Mouse (Mus musculus) forebrain, postnatal 0 days (tissue): ENCODE measurements at regions not wholly inside any gene's neighbourhood (a gene's known extent, or its start where the extent isn't known, plus 50 kb on each side); places are given as distances from the start of the nearest gene placed in this dataset.
A peak's percentile ranks its signal among the peaks of the same experiment; 100 is the strongest.

Experiments
- ATAC-seq: fragments of 200-750 bp; cut with Nextera tagmentation; 2 replicates; pipeline ENCODE4 v1.8.0; 2017; ENCODE audit warnings: mild to moderate bottlenecking, moderate library complexity
- DNase-seq: peaks from one replicate; pipeline ENCODE4 v3.0.0-alpha.2; 2015
- H3K27ac ChIP-seq: fragments of 300-500 bp; sonication (generic); 2 replicates; pipeline ENCODE4 v1.5.1; 2014; ENCODE audit warnings: low read depth, mild to moderate bottlenecking, antibody characterized with exemption, low read length, moderate library complexity, mixed read lengths
- H3K27me3 ChIP-seq: fragments of 300-500 bp; sonication (generic); 2 replicates; pipeline ENCODE4 v1.6.1; 2014; ENCODE audit warnings: mild to moderate bottlenecking, low read length, mixed read lengths; ENCODE audit not compliant: insufficient read depth
- H3K36me3 ChIP-seq: fragments of 300-500 bp; sonication (generic); 2 replicates; pipeline ENCODE4 v1.6.1; 2014; ENCODE audit warnings: mild to moderate bottlenecking, moderate library complexity; ENCODE audit not compliant: insufficient read depth
- H3K4me1 ChIP-seq: fragments of 300-500 bp; sonication (generic); 2 replicates; pipeline ENCODE4 v1.6.1; 2014; ENCODE audit warnings: antibody characterized with exemption; ENCODE audit not compliant: insufficient read depth
- H3K4me2 ChIP-seq: fragments of 300-500 bp; sonication (generic); 2 replicates; pipeline ENCODE4 v1.6.1; 2014; ENCODE audit warnings: low read depth, mild to moderate bottlenecking, moderate library complexity
- H3K4me3 ChIP-seq: fragments of 300-500 bp; sonication (generic); 2 replicates; pipeline ENCODE4 v1.5.1; 2014; ENCODE audit warnings: low read depth, low read length, mixed read lengths
- H3K9ac ChIP-seq: fragments of 300-500 bp; sonication (generic); 2 replicates; pipeline ENCODE4 v1.6.1; 2014; ENCODE audit warnings: mild to moderate bottlenecking
- H3K9me3 ChIP-seq: fragments of 300-500 bp; sonication (generic); 2 replicates; pipeline ENCODE4 v1.6.1; 2016; ENCODE audit warnings: low read length
- CTCF ChIP-seq: sonication (generic); IDR thresholded peaks from 2 replicates; pipeline ENCODE4 v1.5.1; 2016; ENCODE audit warnings: antibody characterized with exemption, control low read depth, low read depth
- WGBS: fragments of 180-500 bp; shearing (Covaris S2); extraction: QIAGEN DNeasy Blood & Tissue Kit; methylation state at CpG from one replicate; pipeline ENCODE4 v1.1.7; 2014; 5-methylcytosine and 5-hydroxymethylcytosine counted together

GRCm38 (mm10) chr15:10887990-10888389 is 64.1 kb upstream of the C1qtnf3 start:
- no peak overlapping the region for H3K4me3 ChIP-seq
- ATAC-seq, result no peak; the same call in 1 of the 2 replicates

GRCm38 (mm10) chr15:10890220-10890921 is 61.8 kb upstream of the C1qtnf3 start:
- no peaks in the 10 kb centered on the region for H3K9me3 ChIP-seq

More at GRCm38 (mm10) chr15:10887990-10888389, 64.1 kb upstream of the C1qtnf3 start:
- Histone ChIP-seq H3K9ac (no peak overlapping the region), H3K27me3 (no peaks in the 10 kb centered on the region), H3K36me3 (no peaks in the 10 kb centered on the region), H3K9me3 (0 out of 2 replicates have a peak, but pooled peaks cover 3% of the 10 kb centered on the region), H3K4me1 (no peaks in the 10 kb centered on the region), H3K4me2 (no peak overlapping the region), H3K27ac (no peak overlapping the region)
- no peak for DNase-seq
- no peak for TF ChIP-seq CTCF
- WGBS, result 72% methylated on average over 6 of the region's 6 CpGs

GRCm38 (mm10) chr15:10898309-10898708 is 53.8 kb upstream of the C1qtnf3 start:
- DNase-seq (no peak), ATAC-seq (no peak)
- Histone ChIP-seq H3K27ac (no peak overlapping the region), H3K4me2 (no peak overlapping the region), H3K36me3 (no peaks in the 10 kb centered on the region), H3K9ac (no peak overlapping the region), H3K9me3 (no peaks in the 10 kb centered on the region), H3K4me3 (no peak overlapping the region), H3K4me1 (no peaks in the 10 kb centered on the region), H3K27me3 (no peaks in the 10 kb centered on the region)
- WGBS, result 87% methylated on average over 5 of the region's 5 CpGs
- TF ChIP-seq CTCF, result no peak

More at GRCm38 (mm10) chr15:10890220-10890921, 61.8 kb upstream of the C1qtnf3 start:
- ATAC-seq (peak; percentile 78), DNase-seq (peak; percentile 66)
- Histone ChIP-seq H3K36me3 (no peaks in the 10 kb centered on the region), H3K27me3 (no peaks in the 10 kb centered on the region), H3K4me3 (no peak overlapping the region), H3K27ac (no peak overlapping the region), H3K4me2 (no peak overlapping the region), H3K9ac (no peak overlapping the region), H3K4me1 (no peaks in the 10 kb centered on the region)
- no peak for TF ChIP-seq CTCF
- 14% methylated on average over 8 of the region's 8 CpGs for WGBS

- Histone ChIP-seq H3K4me1 (no peaks in the 10 kb centered on the region), H3K9ac (no peak overlapping the region), H3K9me3 (no peaks in the 10 kb centered on the region), H3K4me3 (no peak overlapping the region), H3K27ac (no peak overlapping the region), H3K4me2 (no peak overlapping the region), H3K27me3 (no peaks in the 10 kb centered on the region), H3K36me3 (no peaks in the 10 kb centered on the region)
- no peak for TF ChIP-seq CTCF
- WGBS, result 56% methylated on average over 4 of the region's 4 CpGs
- DNase-seq (no peak), ATAC-seq (no peak)
These were observed 53.2 kb upstream of the C1qtnf3 start for GRCm38 (mm10) chr15:10898715-10899486.

- ATAC-seq, result no peak
These were observed 52.2 kb upstream of the C1qtnf3 start for GRCm38 (mm10) chr15:10899904-10900303.

GRCm38 (mm10) chr15:10901075-10901474 is 51.1 kb upstream of the C1qtnf3 start:
- no peak overlapping the region for H3K4me3 ChIP-seq
- 45% methylated on average over 3 of the region's 3 CpGs for WGBS
- no peak overlapping the region for H3K27ac ChIP-seq
- H3K4me1 ChIP-seq, result no peaks in the 10 kb centered on the region
- H3K9me3 ChIP-seq, result no peaks in the 10 kb centered on the region
- H3K36me3 ChIP-seq, result no peaks in the 10 kb centered on the region
- DNase-seq (peak; percentile 71), ATAC-seq (no peak)
- no peaks in the 10 kb centered on the region for H3K27me3 ChIP-seq
- no peak overlapping the region for H3K4me2 ChIP-seq
- peak; percentile 69 for TF ChIP-seq CTCF
- H3K9ac ChIP-seq, result no peak overlapping the region

More at GRCm38 (mm10) chr15:10899904-10900303, 52.2 kb upstream of the C1qtnf3 start:
- Histone ChIP-seq H3K9me3 (no peaks in the 10 kb centered on the region), H3K27ac (no peak overlapping the region), H3K4me3 (no peak overlapping the region), H3K4me1 (no peaks in the 10 kb centered on the region), H3K36me3 (no peaks in the 10 kb centered on the region), H3K27me3 (no peaks in the 10 kb centered on the region), H3K4me2 (no peak overlapping the region), H3K9ac (no peak overlapping the region)
- TF ChIP-seq CTCF, result no peak
- no peak for DNase-seq
- 93% methylated on average over 7 of the region's 7 CpGs for WGBS

- Histone ChIP-seq H3K4me1 (no peaks in the 10 kb centered on the region), H3K9me3 (no peaks in the 10 kb centered on the region), H3K4me2 (no peak overlapping the region), H3K36me3 (no peaks in the 10 kb centered on the region), H3K27me3 (no peaks in the 10 kb centered on the region), H3K27ac (no peak overlapping the region), H3K9ac (no peak overlapping the region), H3K4me3 (no peak overlapping the region)
- 69% methylated on average over 1 of the region's 1 CpGs for WGBS
- TF ChIP-seq CTCF, result no peak
- ATAC-seq (no peak), DNase-seq (no peak)
These were observed 50.3 kb upstream of the C1qtnf3 start for GRCm38 (mm10) chr15:10901745-10902262.
